Mouse (Mus musculus) small intestine, adult 2 months (tissue): ENCODE measurements around the gene Wnk2.

Experiments used
- CTCF ChIP-seq: fragments of 200-500 bp; IDR thresholded peaks from 2 replicates; pipeline ENCODE4 v1.5.1; 2012; ENCODE audit warnings: low read depth, mild to moderate bottlenecking, control low read depth, inconsistent platforms, low read length, moderate library complexity, mixed read lengths; ENCODE audit not compliant: insufficient replicate concordance, insufficient read length; ENCODE audit errors: extremely low read depth
- POLR2A ChIP-seq: fragments of 200-500 bp; IDR thresholded peaks from 2 replicates; pipeline ENCODE4 v1.6.1; 2012; ENCODE audit warnings: low read depth, mild to moderate bottlenecking, control low read depth, inconsistent platforms, low read length, moderate library complexity

- no peak for TF ChIP-seq POLR2A
- TF ChIP-seq CTCF, result no peak
Observed at GRCm38 (mm10) chr13:49036436-49036835, 111.4 kb downstream of the Wnk2 start.
